ENCODE assay signal across 1 mouse cellular context in the genomic region with DNA sequence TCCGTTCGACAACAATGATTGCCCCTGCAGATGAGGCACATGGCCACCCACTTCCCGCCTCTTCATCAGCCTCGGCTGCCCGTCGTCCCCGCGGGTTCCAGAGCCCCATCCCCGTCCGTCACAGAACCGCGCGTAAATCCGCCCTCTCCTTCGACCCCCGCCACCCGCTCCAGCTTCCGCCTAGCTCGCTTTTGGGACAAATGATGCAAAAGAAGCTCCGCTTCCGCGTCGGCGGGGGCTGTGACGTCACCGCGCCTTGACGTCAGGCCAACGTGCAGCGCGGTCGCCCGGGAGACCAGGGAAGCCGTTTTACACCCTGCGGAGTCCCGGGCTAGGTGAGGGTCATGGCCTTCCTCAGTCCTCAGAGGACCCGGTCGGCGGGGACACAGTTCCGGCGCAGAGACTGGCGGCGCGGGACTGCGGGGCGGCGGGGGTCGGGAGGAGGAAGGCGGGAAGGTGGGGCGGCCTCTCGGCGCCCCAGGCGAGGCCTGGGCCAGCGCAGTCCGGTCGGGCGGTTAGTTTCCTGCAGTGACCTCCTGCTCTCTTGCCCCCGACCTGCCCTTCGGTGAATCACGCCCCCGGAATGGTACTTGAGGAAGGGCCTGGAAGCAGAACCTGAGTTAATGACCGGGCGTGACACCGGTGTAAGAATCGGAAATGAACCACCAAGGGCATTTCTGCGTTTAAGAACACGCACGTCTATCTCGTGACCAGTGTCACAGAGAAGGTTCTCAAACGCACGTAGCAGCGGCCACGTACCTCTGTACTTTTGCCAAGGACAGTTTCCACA.
TF ChIP-seq lines count a peak whose summit lies in the region.

Lekr1 (plus strand) TSS at position 252 of the 790 bp plus-strand sequence.

TF ChIP-seq in CH12.LX, 34 proteins besides CTCF, POLR2A, EP300 and RAD21 (continued from another document):
- TF ChIP-seq ZMIZ1 (IDR thresholded peaks at IDR 0.05; ENCODE audit: low read depth, low read length) (peak; percentile 49; the same call in 1 of the 2 replicates), KAT2A (IDR thresholded peaks at IDR 0.05; ENCODE audit: insufficient replicate concordance, low read length) (no peak), ZNF384 (IDR thresholded peaks at IDR 0.05; ENCODE audit: low read depth, low read length) (no peak), PAX5 (IDR thresholded peaks at IDR 0.05; ENCODE audit: low read length) (no peak), RCOR1 (conservative IDR thresholded peaks at IDR 0.05; ENCODE audit: low read depth, low read length) (no peak), SIN3A (IDR thresholded peaks at IDR 0.05; ENCODE audit: low read length) (peak; percentile 88), CHD1 (IDR thresholded peaks at IDR 0.05; ENCODE audit: low read depth, low read length) (no peak), JUN (IDR thresholded peaks at IDR 0.05; ENCODE audit: insufficient read depth, low read depth, low read length) (no peak), USF2 (conservative IDR thresholded peaks at IDR 0.05; ENCODE audit: low read depth, low read length) (no peak), ETS1 (conservative IDR thresholded peaks at IDR 0.05; ENCODE audit: low read depth, low read length) (peak; percentile 39), E2F4 (IDR thresholded peaks at IDR 0.05; ENCODE audit: insufficient replicate concordance, low read depth, low read length) (no peak), MAX (IDR thresholded peaks at IDR 0.05; ENCODE audit: low read length) (peak; percentile 71), ZC3H11A (IDR thresholded peaks at IDR 0.05; ENCODE audit: low read depth, low read length) (no peak), JUND (conservative IDR thresholded peaks at IDR 0.05; ENCODE audit: low read depth, low read length) (no peak), MAFK (IDR thresholded peaks at IDR 0.05; ENCODE audit: insufficient replicate concordance, low read length) (no peak), NRF1 (IDR thresholded peaks at IDR 0.05; ENCODE audit: low read depth, low read length) (no peak), MXI1 (IDR thresholded peaks at IDR 0.05; ENCODE audit: low read depth, low read length) (peak; percentile 98), SMC3 (IDR thresholded peaks at IDR 0.05; ENCODE audit: low read depth, low read length) (no peak), USF1 (IDR thresholded peaks at IDR 0.05; ENCODE audit: low read depth, low read length) (no peak), MAZ (IDR thresholded peaks at IDR 0.05; ENCODE audit: low read depth, low read length) (peak; percentile 97), NELFE (IDR thresholded peaks at IDR 0.05; ENCODE audit: low read depth, low read length) (peak; percentile 68), ELF1 (IDR thresholded peaks at IDR 0.05; ENCODE audit: low read depth, low read length) (peak; percentile 98), MEF2A (IDR thresholded peaks at IDR 0.05; ENCODE audit: borderline replicate concordance, low read depth, low read length) (peak; percentile 38; the same call in 1 of the 2 replicates), TBP (conservative IDR thresholded peaks at IDR 0.05; ENCODE audit: low read depth, low read length) (no peak), BHLHE40 (IDR thresholded peaks at IDR 0.05; ENCODE audit: low read depth, low read length) (peak; percentile 67), ZKSCAN1 (IDR thresholded peaks at IDR 0.05; ENCODE audit: borderline replicate concordance, low read depth, low read length) (no peak), CHD2 (IDR thresholded peaks at IDR 0.05; ENCODE audit: low read length) (no peak), TCF12 (IDR thresholded peaks at IDR 0.05; ENCODE audit: low read depth, low read length) (peak; percentile 77)
